Mouse (Mus musculus) hindbrain, embryonic 13.5 days (tissue): ENCODE data around the gene Ms4a8a. TPM values are rescaled to one million over a fixed set of nuclear protein-coding genes. Genes with fewer than 3 reads are reported as not detected.
"Not testable (repeated sequence)": the region's sequence is repeated elsewhere in the genome, so short reads cannot be mapped to it uniquely, and the experiment has no call there.

Source experiments
- ATAC-seq: fragments of 200-750 bp; cut with Nextera tagmentation; 2 replicates; pipeline ENCODE4 v1.8.0; 2017; ENCODE audit warnings: moderate TSS enrichment; ENCODE audit not compliant: low FRiP score
- H3K27ac ChIP-seq: fragments of 300-500 bp; sonication (generic); 2 replicates; pipeline ENCODE4 v1.5.1; 2015; ENCODE audit warnings: inconsistent platforms, mild to moderate bottlenecking, moderate library complexity
- H3K27me3 ChIP-seq: fragments of 300-500 bp; sonication (generic); 2 replicates; pipeline ENCODE4 v1.6.1; 2015; ENCODE audit warnings: mild to moderate bottlenecking, inconsistent platforms
- H3K36me3 ChIP-seq: fragments of 300-500 bp; sonication (generic); 2 replicates; pipeline ENCODE4 v1.6.1; 2015; ENCODE audit warnings: mild to moderate bottlenecking, inconsistent platforms
- H3K4me1 ChIP-seq: fragments of 300-500 bp; sonication (generic); replicated peaks from 2 replicates; pipeline ENCODE4 v1.6.1; 2015; ENCODE audit warnings: inconsistent platforms
- H3K4me2 ChIP-seq: fragments of 300-500 bp; sonication (generic); 2 replicates; pipeline ENCODE4 v1.6.1; 2015; ENCODE audit warnings: inconsistent platforms, mild to moderate bottlenecking, moderate library complexity
- H3K4me3 ChIP-seq: fragments of 300-500 bp; sonication (generic); 2 replicates; pipeline ENCODE4 v1.5.1; 2015; ENCODE audit warnings: mild to moderate bottlenecking, inconsistent platforms
- H3K9ac ChIP-seq: fragments of 300-500 bp; sonication (generic); 2 replicates; pipeline ENCODE4 v1.6.1; 2015; ENCODE audit warnings: mild to moderate bottlenecking, inconsistent platforms
- H3K9me3 ChIP-seq: fragments of 300-500 bp; sonication (generic); 2 replicates; pipeline ENCODE4 v1.6.1; 2016; ENCODE audit warnings: inconsistent platforms
- WGBS: fragments of 180-500 bp; shearing (Covaris S2); methylation state at CpG from one replicate; pipeline ENCODE4 v1.1.7; 2015; 5-methylcytosine and 5-hydroxymethylcytosine counted together
- polyA plus RNA-seq: library from polyadenylated mRNA; unstranded; fragments of >200 nt; fragmentation: Nextera tagmentation; extraction: Ambion mirVana; gene quantifications from 2 replicates; pipeline ENCODE4 v1.2.1, GENCODE M21; 2015

Ms4a8a gene
- polyA plus RNA-seq, result not detected in 2 replicates

DNA sequence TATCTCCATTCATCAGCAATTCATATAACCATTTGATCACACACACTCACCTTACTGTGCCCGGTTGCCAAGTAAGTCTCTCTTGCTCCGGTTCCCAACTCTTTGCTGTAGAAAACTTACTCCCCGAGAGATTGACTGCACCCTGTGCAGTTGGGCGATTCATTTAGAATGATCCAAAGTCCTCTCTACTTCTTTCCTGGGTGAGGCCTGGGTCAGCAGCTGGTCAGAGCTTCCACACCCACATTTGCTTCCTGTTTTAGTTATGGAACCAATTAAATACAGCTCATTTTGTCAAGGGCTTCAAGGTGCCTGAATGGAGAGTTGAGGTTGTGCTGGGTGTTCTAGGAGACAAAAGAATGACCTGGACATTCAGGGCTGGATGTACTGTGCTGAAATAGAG lies at the start of gene Ms4a8a:
Gene Ms4a8a, minus strand, starts transcription at position 169 of the 400 bp plus-strand sequence.
- Histone ChIP-seq H3K9ac (no peak within 1 kb of the TSS), H3K27ac (no peak within 1 kb of the TSS), H3K4me2 (no peak within 1 kb of the TSS), H3K27me3 (no peaks in the 10 kb centered on the region), H3K36me3 (no peaks in the 10 kb centered on the region), H3K9me3 (no peaks in the 10 kb centered on the region), H3K4me3 (no peak within 1 kb of the TSS), H3K4me1 (no peaks in the 10 kb centered on the region)
- ATAC-seq, result no peak
- 88% methylated on average over 4 of the region's 4 CpGs for WGBS

DNA sequence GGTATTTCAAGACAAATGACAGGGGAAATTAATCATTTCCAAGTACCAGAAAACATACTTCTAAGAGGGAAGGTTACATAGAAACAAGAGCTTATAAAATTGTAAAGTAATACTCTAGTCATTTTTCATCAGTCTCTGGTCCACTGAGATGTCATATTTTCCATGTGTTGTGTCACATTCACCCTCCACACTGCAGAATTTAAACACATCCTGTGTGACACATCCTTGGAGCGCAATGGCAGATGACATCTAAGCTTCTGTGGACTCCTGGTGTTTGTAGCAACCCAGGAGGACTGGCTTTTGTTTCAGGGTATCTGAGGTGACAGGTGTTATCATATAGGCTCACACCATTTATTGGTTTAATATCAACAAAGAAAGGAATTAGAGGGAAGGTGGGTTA lies 48.8 kb upstream of the Ms4a8a start:
- 94% methylated on average over 1 of the region's 1 CpGs for WGBS
- Histone ChIP-seq H3K9me3 (peaks cover 7% of the 10 kb centered on the region), H3K9ac (no peak overlapping the region), H3K27me3 (no peaks in the 10 kb centered on the region), H3K4me3 (no peak overlapping the region), H3K4me1 (no peaks in the 10 kb centered on the region), H3K27ac (no peak overlapping the region), H3K4me2 (no peak overlapping the region), H3K36me3 (no peaks in the 10 kb centered on the region)
- ATAC-seq, result no peak

- not testable (repeated sequence) for H3K9me3 ChIP-seq, H3K9ac ChIP-seq, H3K27ac ChIP-seq, H3K4me1 ChIP-seq, H3K27me3 ChIP-seq, H3K36me3 ChIP-seq
- peak; percentile 98 for ATAC-seq
- Histone ChIP-seq H3K4me3 (peak overlapping the region; percentile 37), H3K4me2 (peak overlapping the region; percentile 48)
- 1% methylated on average over 19 of the region's 38 CpGs for WGBS
Observed at GRCm38 (mm10) chr19:11121016-11121420, 40.1 kb upstream of the Ms4a8a start.

DNA sequence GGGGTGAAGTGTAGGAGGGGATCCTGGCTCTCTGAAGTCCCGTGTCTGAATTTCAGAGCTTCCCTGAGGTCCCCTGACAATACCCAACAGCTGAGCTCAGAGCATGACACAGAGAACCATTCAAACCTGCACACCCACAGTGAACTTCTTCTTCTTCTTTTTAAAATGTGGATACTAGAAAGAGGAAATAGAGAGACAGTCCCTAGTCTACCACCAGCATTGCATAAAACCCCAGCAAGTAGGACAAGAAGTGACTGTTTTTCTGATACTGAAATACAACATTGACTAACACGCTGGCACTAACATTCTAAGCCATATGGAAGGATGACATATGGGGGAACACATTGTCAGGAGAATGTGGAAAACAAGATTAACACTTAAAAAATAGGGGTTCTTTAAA lies 38.4 kb upstream of the Ms4a8a start:
- H3K36me3 ChIP-seq, result no peaks in the 10 kb centered on the region
- H3K9ac ChIP-seq, result no peak overlapping the region
- no peaks in the 10 kb centered on the region for H3K4me1 ChIP-seq
- no peaks in the 10 kb centered on the region for H3K27me3 ChIP-seq
- H3K9me3 ChIP-seq, result no peaks in the 10 kb centered on the region
- 90% methylated on average over 2 of the region's 2 CpGs for WGBS
- ATAC-seq, result no peak
- no peak overlapping the region for H3K27ac ChIP-seq
- H3K4me3 ChIP-seq, result no peak overlapping the region
- H3K4me2 ChIP-seq, result no peak overlapping the region

DNA sequence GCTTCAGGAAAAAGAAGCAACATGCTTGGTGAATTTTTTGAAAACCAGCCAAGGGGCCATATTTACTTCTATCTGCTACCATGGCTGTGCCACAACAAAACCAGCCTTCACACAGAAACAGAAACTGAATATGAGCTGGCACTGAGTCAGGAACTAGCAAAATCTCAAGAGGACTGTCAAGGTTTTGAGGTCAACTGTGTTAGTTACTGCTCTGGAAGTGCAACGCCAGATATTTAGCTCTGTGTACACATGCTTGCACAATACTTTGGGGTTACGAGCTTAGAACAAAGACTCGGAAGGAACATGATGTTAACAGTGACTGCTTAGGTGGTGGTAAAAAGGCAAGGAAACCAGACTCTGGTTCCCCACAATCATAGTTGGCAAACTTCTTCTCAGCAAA lies 26.8 kb upstream of the Ms4a8a start:
- Histone ChIP-seq H3K9ac (no peak overlapping the region), H3K27me3 (no peaks in the 10 kb centered on the region), H3K27ac (no peak overlapping the region), H3K4me3 (no peak overlapping the region), H3K4me1 (no peaks in the 10 kb centered on the region), H3K9me3 (no peaks in the 10 kb centered on the region), H3K36me3 (no peaks in the 10 kb centered on the region), H3K4me2 (no peak overlapping the region)
- WGBS, result 88% methylated on average over 3 of the region's 3 CpGs
- no peak for ATAC-seq

- H3K27ac ChIP-seq, result no peak overlapping the region
- WGBS, result 88% methylated on average over 1 of the region's 1 CpGs
- no peak overlapping the region for H3K9ac ChIP-seq
- no peak for ATAC-seq
- no peak overlapping the region for H3K4me2 ChIP-seq
- H3K4me3 ChIP-seq, result no peak overlapping the region
- no peaks in the 10 kb centered on the region for H3K9me3 ChIP-seq
- H3K36me3 ChIP-seq, result no peaks in the 10 kb centered on the region
- H3K27me3 ChIP-seq, result no peaks in the 10 kb centered on the region
- no peaks in the 10 kb centered on the region for H3K4me1 ChIP-seq
Observed at GRCm38 (mm10) chr19:11101880-11102279, 21.0 kb upstream of the Ms4a8a start.

DNA sequence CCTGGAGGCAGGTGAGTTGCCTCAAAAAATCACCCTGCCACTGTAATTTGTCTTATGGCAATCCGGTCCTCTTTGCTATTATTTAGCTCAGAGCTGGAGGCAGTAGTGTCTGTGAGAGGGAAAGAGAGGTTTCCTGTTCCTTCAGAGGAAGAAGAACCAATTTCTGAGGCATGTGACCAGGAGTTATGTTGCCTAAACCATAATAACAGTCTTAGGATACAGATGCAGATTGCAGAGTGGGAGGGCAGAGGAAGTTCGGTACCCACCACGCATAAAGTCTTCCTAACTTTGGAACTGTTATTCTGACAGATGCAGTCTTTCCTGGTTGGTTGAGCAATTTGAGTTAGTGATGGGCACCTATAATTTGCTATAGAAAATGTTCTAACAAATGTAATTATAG lies 17.5 kb upstream of the Ms4a8a start:
- ATAC-seq, result no peak
- H3K36me3 ChIP-seq, result no peaks in the 10 kb centered on the region
- H3K9me3 ChIP-seq, result no peaks in the 10 kb centered on the region
- H3K27me3 ChIP-seq, result peaks cover 3% of the 10 kb centered on the region
- no peak overlapping the region for H3K27ac ChIP-seq
- no peaks in the 10 kb centered on the region for H3K4me1 ChIP-seq
- H3K4me3 ChIP-seq, result no peak overlapping the region
- 89% methylated on average over 3 of the region's 3 CpGs for WGBS
- no peak overlapping the region for H3K4me2 ChIP-seq
- H3K9ac ChIP-seq, result no peak overlapping the region

DNA sequence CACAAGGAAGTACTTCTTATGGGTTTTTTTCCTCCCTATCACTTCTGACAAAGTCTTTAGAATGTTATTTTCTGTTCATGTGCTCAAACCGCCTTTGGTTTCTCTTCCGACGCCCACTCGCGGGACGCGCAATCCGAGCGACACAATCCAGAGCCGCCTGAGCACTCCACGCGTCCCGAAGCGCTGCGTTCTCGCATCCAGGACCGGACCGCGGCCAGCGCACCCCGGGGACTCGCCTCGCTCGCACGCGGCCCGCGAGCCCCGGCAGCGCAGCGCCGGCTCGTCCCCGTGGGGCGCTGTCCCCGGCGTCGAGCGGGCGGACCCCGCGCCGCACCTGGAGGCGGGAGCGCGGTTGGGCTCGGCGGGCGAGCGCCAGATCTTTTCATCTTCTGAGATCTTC lies 11.2 kb upstream of the Ms4a8a start:
- not testable (repeated sequence) for H3K27ac ChIP-seq, H3K4me1 ChIP-seq, H3K36me3 ChIP-seq, H3K9me3 ChIP-seq
- Histone ChIP-seq H3K9ac (0 out of 2 replicates have a peak overlapping the region, but pooled peaks have one; percentile 13), H3K27me3 (peaks cover 19% of the 10 kb centered on the region), H3K4me2 (peak overlapping the region; percentile 60), H3K4me3 (peak overlapping the region; percentile 37)
- 0 out of 2 replicates have a peak, but pooled peaks have one; percentile 39 for ATAC-seq
- WGBS, result 4% methylated on average over 50 of the region's 50 CpGs

GRCm38 (mm10) chr19:11070364-11070763 lies 10.5 kb downstream of the Ms4a8a start:
- no peaks in the 10 kb centered on the region for H3K36me3 ChIP-seq
- no peak for ATAC-seq
- H3K4me2 ChIP-seq, result no peak overlapping the region
- H3K4me3 ChIP-seq, result no peak overlapping the region
- no peak overlapping the region for H3K9ac ChIP-seq
- 93% methylated on average over 3 of the region's 3 CpGs for WGBS
- no peak overlapping the region for H3K27ac ChIP-seq
- no peaks in the 10 kb centered on the region for H3K27me3 ChIP-seq
- no peaks in the 10 kb centered on the region for H3K4me1 ChIP-seq
- H3K9me3 ChIP-seq, result no peaks in the 10 kb centered on the region

DNA sequence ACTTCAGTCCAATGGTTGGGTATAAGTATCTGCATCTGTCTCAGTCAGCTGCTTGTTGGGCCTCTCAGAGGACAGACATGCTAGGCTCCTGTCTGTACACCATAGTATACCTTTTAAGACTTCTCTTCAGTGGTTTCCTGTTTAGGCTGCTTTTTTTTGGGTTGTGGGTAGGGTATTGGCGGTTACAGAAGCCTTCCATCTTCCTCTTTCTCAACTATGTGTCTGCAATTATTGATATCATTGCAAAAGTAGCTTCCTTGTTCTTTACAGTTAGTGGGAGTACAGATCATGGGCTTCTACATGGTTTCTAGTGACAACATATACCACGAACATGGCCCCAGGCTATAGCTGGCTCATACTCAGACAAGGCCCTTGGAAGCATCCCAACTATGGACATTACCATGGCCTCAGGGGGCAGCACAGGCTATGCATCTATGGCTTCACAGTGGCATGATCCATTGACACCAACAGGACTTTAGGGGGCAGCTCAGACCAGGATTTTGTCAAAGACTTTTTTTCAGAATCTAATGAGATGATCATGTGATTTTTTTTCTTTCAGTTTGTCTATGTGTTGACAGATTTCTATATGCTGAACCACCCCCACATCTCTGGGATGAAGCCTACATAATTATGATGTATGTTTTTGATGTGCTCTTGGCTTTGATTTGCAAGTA lies 15.6 kb downstream of the Ms4a8a start:
- H3K4me1 ChIP-seq, result no peaks in the 10 kb centered on the region

GRCm38 (mm10) chr19:11060900-11061299 lies 20.0 kb downstream of the Ms4a8a start:
- 87% methylated on average over 1 of the region's 1 CpGs for WGBS
- no peaks in the 10 kb centered on the region for H3K36me3 ChIP-seq
- no peak overlapping the region for H3K4me3 ChIP-seq
- H3K4me1 ChIP-seq, result no peaks in the 10 kb centered on the region
- H3K27ac ChIP-seq, result no peak overlapping the region
- H3K9ac ChIP-seq, result no peak overlapping the region
- no peak overlapping the region for H3K4me2 ChIP-seq
- H3K27me3 ChIP-seq, result no peaks in the 10 kb centered on the region
- H3K9me3 ChIP-seq, result no peaks in the 10 kb centered on the region
- ATAC-seq, result no peak

More for the DNA sequence above, 15.6 kb downstream of the Ms4a8a start:
- no peaks in the 10 kb centered on the region for H3K36me3 ChIP-seq
- no peak overlapping the region for H3K4me2 ChIP-seq
- H3K27me3 ChIP-seq, result no peaks in the 10 kb centered on the region
- no peak overlapping the region for H3K27ac ChIP-seq
- no peak for ATAC-seq
- H3K9me3 ChIP-seq, result no peaks in the 10 kb centered on the region
- H3K4me3 ChIP-seq, result no peak overlapping the region
- no peak overlapping the region for H3K9ac ChIP-seq
- 88% methylated on average over 2 of the region's 2 CpGs for WGBS

DNA sequence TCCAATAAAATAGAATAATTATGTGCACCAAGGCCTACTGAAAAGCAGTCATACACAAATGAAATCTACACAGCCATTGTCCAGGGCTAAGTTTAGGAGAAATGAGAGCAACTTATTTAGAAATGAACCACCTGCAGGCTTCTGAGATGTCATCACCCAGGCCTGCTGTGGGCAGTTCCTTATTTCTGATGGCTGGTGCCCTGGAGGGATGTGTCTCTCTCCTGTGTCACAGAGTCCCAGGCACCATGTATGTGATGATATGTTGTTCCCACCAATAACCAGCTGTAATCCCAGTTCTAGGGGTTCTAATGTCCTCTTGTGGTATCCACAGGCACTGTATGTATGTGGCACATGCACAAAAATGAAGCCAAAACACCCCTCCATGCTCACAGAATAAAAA lies 20.9 kb downstream of the Ms4a8a start:
- H3K4me1 ChIP-seq, result no peaks in the 10 kb centered on the region
- no peak overlapping the region for H3K4me2 ChIP-seq
- H3K4me3 ChIP-seq, result no peak overlapping the region
- no peaks in the 10 kb centered on the region for H3K9me3 ChIP-seq
- no peak overlapping the region for H3K9ac ChIP-seq
- H3K36me3 ChIP-seq, result no peaks in the 10 kb centered on the region
- H3K27ac ChIP-seq, result no peak overlapping the region
- no peaks in the 10 kb centered on the region for H3K27me3 ChIP-seq
- no peak for ATAC-seq

- not testable (repeated sequence) for H3K27me3 ChIP-seq, H3K9me3 ChIP-seq, H3K36me3 ChIP-seq, H3K4me2 ChIP-seq, H3K4me3 ChIP-seq, H3K4me1 ChIP-seq, ATAC-seq, H3K27ac ChIP-seq, H3K9ac ChIP-seq
- 88% methylated on average over 1 of the region's 1 CpGs for WGBS
Observed at GRCm38 (mm10) chr19:11055700-11056099, 25.2 kb downstream of the Ms4a8a start.
